Mouse (Mus musculus) left cerebral cortex, postnatal 10 days (tissue): ENCODE results near the gene Foxj3. TPM values are rescaled to one million over a fixed set of nuclear protein-coding genes. Genes with fewer than 3 reads are reported as not detected.

Experiments
- DNase-seq, 2 experiments: peaks; one replicate each; pipeline ENCODE4 v3.0.0; 2021 to 2022; ENCODE audit warnings: low spot score in 2 of 2, mixed read lengths in 1 of 2; ENCODE audit errors: extremely low spot score in 1 of 2
- intact Hi-C: fragments of 180-260 bp; cut with DNase I; formaldehyde crosslinking; loops from one replicate; pipeline ENCODE4 v1.15.1; 2025
- total RNA-seq, 2 experiments: library from RNA; stranded (reverse); gene quantifications; 2 replicates each; pipeline ENCODE4 v1.2.3; 2021

The Foxj3 gene
- total RNA-seq, 2 experiments from 2014 or later, result 59.6 to 73.9 TPM

DNA sequence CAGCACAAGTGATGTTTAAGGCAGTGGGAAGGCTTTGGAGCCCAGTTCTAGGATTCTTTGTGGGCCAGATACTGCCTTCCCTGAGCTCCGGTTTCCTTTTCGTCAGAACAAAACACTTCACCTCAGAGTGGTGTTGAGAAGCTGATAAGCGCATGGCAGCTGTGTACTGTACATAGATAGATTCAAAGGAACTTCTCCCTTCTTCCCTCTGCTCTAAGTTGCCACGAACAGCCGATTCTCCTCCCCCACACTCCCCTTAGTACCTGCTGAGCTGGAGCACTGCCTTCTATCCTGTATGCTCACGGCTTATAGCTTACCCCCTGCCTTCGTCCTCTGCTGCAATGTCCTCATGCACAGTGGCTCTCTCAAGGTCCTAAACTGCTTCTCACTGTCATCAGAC is 95.9 kb downstream of the Foxj3 start:
- intact Hi-C loops, result loop anchor here (5.0 to 10.0 kb wide), 2 partner anchors 500 to 732 kb away; no protein-coding TSS in a partner anchor
- no peak for DNase-seq

DNA sequence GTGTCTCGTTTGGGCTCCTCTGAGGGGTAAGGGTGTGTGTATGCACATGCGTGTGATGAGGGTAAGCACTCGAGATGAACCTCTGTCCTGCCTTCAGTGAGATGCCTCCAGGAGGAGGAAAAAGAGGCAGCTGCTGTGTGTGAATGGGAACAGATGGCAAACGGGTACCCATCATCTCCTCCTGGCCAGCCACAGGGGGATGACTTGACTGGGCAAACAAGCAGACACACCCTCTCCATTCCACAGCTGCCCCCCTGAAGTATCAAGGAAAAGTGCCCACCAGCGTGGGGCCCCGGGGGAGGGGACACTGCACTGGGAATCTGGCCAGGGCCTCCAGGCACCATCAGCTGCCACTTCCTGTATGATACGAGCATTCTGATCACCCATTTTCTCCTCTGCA is 96.5 kb downstream of the Foxj3 start:
- intact Hi-C loops, result loop anchor here (5.0 to 10.0 kb wide), 2 partner anchors 499 to 731 kb away; no protein-coding TSS in a partner anchor
- DNase-seq, result no peak

DNA sequence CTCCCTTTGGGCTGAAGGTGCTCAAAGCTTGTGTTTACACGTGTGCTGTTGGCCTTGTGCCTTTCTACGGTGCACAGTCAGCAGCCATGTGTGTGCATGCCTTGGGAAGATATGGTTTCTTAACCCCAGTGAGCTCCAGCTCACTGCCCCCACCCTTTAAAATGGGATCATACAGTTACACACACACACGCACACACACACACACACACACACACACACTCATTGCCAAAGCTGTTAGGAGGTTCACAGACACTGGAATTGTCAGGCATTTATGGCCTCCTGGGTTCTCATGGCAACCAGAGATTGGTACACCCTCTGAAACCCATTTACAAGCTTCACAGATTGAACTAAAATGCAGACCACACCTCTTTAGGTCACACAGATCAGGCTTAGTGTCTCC is 97.1 kb downstream of the Foxj3 start:
- no peak for DNase-seq
- intact Hi-C loops, result loop anchor here (5.0 to 10.0 kb wide), 2 partner anchors 498 to 731 kb away; no protein-coding TSS in a partner anchor

DNA sequence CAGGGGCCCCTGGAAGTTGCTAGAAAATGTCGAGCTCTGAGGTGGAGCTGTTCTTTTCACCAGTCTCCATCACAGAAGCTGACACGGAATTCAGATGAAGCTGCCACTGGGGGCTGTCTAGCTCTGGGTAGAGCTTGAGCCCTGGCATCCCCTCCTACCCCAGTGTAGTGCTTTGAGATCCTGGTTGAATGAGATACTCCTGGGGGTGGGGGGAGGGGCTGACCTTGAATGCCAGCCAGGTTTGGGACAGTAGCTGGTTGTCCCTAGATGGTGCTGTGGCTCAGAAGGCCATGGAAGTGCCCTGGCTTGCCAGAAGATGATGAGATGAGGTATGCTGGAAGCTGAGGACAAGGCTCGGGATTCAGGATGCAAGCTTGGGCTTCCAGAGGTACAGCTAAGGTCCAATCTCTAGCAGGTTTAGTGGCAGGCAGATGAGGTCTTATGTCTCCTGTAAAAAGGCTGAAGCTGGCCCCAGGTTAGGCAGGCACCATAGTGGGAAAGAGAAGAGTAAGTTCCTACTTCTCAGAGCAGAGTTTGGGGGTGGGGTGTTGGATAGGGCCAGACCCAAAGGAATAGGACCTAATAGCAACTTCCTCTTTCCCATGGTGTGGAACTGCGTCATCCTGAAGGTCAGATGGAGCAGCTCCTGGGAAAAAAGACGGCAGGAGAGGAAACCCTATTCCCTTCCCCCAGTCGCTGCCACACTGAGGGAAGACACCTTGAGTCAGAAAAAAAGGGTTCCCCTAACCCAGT is 98.3 kb downstream of the Foxj3 start:
- no peak for DNase-seq
- intact Hi-C loops, result loop anchor here (5.0 to 10.0 kb wide), 2 partner anchors 497 to 730 kb away; no protein-coding TSS in a partner anchor

DNA sequence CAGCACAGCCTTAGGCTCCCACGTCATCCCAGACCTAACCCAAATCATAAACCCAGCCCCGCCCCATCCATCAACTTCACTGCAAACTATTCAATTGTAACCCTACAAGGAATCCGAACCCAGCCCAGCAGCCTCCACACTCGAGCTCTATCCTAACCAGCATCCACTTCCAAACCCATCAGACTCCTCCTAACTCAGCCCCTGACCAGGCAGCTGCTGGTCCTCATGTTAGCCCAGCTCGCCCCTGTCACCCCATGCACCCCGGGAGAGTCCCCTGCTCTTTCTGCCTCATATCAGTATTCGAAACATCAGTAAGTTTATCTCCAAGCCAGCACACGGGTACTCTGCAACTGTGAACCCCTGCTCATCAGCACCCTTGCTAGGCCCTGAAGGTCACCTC is 98.9 kb downstream of the Foxj3 start:
- no peak for DNase-seq
- intact Hi-C loops, result loop anchor here (10.0 kb wide), 1 partner anchor 729 kb away; no protein-coding TSS in a partner anchor

DNA sequence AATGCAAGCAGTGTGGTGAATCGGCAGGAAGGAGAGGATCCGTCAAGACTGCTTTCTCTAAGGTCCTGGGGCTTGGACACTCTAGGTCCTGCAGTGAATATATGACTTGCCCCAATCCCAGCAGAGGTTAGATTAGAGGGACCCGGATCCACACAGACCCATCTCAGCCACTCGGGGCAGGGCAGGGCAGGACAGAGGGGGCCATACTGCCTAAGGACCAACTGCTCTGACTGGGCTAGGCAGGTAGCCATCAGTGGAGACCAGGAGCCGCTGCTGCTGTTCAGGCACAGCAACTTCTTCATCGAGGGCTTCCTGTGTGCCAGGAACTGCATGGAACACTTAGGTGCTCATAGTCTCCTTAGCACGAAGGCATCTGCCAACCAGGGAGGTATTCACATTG is 99.9 kb downstream of the Foxj3 start:
- intact Hi-C loops, result loop anchor here (10.0 kb wide), 1 partner anchor 728 kb away; no protein-coding TSS in a partner anchor
- no peak for DNase-seq

DNA sequence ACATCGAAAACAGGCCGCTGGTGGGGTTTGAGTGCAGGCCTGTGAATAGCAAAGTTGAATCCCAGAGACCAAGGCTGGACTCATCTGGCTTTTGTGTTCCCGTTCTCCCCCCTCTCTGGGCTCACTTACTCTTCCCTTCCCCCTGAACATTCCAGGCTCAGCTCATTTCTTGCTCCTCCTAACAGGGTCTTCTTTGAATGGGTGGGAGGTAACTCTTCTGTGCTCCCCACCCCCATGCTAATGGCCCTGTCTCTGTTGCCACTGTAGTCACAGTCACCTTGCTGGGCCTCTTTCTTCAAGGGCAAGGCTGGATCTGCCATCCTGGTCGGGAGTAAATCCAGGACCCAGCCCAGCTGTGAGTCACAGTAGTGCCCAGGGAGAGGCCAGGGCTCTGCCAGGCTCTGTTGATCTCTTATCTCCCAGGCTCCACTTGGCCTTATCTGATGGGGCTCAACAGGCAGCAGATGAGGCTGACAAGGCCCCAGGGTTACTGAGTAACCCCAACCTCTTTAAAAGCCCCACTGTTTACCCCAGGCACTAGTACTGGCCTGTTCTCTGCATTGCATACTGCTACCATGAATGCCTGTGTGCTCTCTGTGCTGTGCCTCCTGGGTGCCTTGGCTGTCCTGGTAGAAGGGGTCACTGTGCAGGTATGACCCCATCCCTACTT is 100.5 kb downstream of the Foxj3 start, which contains the start of gene Guca2a:
Gene Guca2a, plus strand, starts transcription at position 529 of the 670 bp plus-strand sequence.
- intact Hi-C loops, result loop anchor here (10.0 kb wide), 1 partner anchor 727 kb away; no protein-coding TSS in a partner anchor
- no peak for DNase-seq

DNA sequence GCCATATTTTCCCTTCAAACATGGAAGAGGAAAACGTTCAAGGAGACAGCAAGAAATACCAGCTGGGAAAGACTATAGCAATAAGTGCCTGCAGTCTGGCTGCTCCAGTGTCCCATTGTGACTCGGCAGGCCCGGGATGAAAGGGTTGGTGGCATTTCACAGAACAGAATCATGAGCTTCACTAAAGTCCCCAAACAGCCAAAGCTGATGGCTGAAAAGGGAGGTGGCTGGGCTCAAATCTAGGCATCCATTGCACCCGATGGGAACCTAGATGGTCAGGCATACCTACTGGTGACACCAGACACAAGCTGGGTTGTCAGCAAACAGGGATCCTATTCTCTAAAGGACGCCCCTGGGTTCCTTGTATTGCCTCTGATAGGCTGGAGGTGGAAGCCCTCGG is 101.1 kb downstream of the Foxj3 start:
- intact Hi-C loops, result loop anchor here (10.0 kb wide), 1 partner anchor 727 kb away; no protein-coding TSS in a partner anchor
- DNase-seq, result no peak

DNA sequence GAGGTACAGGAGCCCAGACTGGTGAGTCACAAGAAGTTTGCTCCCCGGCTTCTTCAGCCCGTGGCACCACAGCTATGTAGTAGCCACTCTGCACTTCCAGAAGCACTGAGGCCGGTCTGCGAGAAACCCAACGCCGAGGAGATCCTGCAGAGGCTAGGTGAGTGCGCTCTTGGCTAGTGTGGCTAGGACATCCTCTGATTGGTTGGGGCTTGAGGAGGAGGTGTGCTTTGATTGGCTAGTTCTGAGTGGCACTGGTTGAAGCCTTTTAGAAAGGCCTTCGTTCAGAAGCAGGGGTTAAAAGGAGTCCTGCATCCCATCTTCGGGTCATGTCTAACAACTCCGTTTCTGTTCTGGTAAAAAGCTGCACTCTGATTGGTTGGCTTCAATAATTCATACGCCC is 101.9 kb downstream of the Foxj3 start:
- intact Hi-C loops, result loop anchor here (10.0 kb wide), 1 partner anchor 726 kb away; no protein-coding TSS in a partner anchor
- DNase-seq, result no peak

DNA sequence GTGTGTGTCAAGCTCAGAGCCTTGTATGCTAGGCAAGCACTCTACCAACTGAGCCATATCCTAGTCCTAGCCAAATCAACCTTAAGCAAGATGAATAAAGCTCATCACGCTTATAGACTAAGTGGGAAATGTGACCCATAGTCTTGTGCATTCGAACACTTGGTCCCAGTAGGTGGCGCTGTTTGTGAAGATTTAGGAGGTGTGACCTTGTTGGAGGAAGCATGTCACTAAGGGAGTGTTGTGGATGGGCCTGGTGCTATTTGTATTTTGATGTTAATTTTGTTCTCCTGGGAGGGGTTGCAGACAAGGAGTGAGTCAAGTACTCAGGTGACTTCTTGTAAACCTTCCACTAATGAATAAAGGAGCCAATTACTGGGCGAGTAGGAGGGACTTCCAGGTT is 105.9 kb downstream of the Foxj3 start:
- no peak for DNase-seq
- intact Hi-C loops, result no loop called here

DNA sequence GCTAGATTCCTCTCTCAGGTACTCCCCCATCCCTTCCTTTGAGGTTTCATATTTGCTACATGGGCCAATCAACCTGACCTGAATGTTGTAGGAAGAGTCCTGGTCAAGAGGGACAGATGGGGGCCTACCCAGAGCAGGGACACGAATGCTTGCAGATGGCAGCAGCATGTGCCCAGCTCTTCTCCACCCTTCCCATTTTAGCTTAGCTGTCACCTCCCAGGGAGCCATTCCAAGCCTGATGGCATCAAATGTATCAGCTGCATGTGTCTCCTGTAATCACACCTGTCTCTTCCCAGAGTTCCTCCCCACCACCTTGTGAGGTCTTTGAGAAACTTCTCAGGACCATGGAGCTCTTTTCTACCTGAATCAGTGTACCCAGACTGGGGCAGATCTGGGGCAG is 120.2 kb downstream of the Foxj3 start:
- intact Hi-C loops, result no loop called here
- no peak for DNase-seq

DNA sequence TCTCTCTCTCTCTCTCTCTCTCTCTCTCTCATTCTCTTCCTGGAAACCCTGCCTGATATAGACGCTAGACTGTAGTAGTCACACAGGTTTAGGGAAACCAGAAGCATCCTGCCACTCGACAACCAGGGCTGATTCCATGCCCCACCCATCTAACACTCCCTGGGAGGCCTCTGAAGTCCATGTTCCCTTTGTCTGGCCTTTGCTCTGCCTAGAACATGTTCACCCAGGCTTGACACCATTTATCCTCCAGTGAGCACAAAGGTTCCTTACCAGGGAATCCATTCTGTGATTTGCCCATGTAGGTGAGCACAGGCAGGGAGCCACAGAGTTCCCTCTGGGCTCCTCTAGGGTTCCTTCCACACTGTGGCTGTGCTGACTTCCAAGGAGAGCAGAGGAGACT is 121.4 kb downstream of the Foxj3 start:
- DNase-seq, result no peak
- intact Hi-C loops, result no loop called here

DNA sequence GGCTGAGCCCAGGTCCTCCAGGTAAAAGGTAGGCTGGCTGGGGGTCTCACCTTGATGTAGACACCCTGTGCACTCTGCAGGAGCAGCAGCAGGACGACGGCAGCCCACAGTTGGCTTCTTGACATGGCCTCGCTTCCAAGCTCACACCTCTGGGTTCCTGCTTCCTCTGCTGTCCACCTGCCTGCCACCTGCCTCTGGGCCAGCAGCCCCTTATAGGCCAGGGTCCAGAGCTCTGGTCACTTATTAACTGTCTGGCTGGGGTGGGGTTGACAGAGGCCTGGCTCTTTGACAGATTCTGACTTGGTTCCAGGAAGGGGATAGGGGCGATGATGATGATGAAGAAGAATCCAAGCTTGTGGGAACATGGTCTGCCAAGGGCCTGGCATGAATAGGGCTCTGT is 121.9 kb downstream of the Foxj3 start, which contains the start of gene Guca2b:
Gene Guca2b, minus strand, starts transcription at position 224 of the 400 bp plus-strand sequence.
- DNase-seq, result no peak
- intact Hi-C loops, result no loop called here

DNA sequence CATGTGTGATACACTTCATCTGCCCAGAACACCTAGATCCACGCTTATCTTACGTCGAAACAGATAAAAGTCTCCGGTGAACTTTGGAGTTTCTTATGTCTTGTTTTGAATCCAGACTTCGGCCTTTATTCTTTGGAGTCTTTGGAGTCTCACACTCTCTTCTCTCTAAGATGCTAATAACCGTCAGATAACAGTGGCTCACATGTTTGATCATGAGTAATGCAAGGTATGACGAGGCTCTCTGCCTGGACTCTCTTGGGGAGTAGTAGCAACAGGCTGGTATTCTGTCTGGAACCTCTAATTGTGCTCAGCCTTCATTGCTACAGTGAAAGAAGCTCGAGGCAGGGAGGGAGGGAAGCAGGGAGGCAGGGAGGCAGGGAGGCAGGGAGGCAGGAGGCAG is 123.2 kb downstream of the Foxj3 start:
- no peak for DNase-seq
- intact Hi-C loops, result no loop called here

DNA sequence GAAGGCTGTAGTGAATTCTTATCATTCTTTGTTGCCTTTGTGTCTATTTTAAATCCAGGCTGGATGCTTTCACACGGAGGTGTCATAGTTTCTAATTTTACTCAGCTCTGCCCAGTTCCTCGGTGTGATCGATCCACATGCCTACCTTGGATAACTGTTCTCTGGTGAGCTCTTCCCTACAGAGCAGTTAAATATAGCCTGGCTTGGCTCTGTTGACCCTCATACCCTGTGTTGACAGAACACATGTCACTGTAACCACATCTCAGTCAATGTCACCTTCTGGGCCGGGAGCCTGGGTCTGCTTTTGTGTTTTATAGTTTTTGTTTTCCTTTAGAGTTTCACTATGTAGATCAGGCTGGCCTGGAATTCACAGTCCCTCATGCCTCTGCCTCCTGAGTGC is 125.3 kb downstream of the Foxj3 start:
- DNase-seq, result no peak
- intact Hi-C loops, result no loop called here

DNA sequence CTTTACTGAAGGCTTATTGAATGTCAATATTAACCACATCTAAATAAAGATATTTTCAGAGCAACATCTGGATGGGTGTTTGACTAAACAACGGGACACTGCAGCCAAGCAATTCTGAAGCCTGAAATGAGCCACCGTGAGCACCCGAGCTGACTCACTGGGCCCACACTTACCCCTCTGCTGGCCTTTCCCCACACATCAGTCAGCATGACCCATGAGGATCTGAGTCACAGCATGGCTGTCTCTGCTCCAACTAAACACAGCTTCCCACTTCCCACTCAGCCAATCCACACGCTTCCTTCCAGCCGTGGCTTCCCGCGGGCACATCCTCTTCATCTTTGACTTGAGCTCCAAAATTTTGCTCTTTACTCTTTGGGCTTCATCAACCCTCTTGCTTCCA is 126.2 kb downstream of the Foxj3 start:
- no peak for DNase-seq
- intact Hi-C loops, result no loop called here

DNA sequence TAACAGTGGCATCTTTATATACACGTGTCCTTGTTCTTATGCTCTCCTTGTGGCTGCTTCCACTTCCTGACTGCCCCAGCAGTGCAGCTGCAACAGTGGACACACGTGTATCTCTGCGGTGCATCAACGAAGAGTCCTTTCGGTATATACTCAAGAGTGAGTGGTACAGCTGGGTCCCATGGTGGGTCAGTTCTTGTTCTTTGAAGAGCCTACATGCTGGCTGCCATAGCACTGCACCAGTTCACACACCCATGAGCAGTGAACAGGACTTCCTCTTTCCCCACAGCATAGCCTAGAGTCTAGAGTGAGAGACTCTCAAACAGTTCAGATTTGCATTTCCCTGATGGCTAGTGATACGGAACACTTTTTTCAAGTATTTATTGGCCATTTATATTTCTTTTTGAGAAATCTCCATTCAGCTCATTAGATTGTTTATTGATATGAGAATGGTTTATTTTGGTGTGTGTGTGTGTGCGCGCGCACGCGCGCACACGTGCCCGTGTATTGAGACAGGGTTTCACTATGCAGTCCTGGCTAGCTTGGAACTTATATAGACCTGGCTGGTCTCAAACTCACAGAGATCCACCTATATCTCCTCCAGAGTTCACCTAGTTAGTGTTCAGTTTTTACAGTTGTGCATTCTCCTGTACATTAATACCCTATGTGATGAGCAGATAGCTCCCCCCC is 126.7 kb downstream of the Foxj3 start:
- no peak for DNase-seq
- intact Hi-C loops, result no loop called here

DNA sequence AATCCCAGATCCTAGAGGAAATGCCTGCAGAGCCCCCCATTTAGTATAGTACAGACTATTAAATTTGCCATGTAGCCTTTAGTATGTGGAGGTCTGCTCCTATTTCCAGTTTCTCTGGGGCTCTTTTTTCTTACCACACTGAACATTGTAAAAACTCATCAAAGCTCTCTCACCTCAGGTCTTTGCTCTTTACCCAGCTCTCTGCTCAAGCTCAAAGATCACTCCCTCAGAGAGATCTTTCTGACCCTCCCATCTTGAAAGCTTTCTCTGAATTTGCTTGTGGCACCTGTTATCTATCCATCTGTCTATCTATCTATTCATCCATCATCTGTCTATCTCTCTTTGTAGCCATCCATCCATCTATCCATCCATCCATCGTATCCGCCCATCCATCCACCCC is 128.4 kb downstream of the Foxj3 start:
- DNase-seq, result no peak
- intact Hi-C loops, result loop anchor here (5.0 kb wide), 1 partner anchor 418 kb away; no protein-coding TSS in a partner anchor

DNA sequence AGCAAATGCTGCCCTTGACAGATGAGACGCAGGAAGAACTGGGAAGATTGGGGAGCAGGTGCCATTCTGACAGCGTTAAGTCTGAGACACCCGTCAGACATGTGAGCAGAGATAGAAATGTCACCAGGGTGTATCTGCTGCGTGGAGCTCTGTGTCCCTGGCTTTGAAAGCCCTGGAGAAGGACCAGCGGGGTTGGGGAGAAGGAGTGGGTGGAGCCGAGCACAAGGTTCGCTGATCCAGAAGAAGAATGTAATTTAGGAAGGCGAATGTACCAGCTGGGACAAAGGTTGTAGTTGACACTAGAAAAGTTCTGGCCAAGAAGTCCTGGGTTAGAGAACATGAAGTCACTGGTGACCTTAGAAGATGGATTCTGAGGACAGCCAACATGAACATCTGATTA is 129.3 kb downstream of the Foxj3 start:
- intact Hi-C loops, result loop anchor here (5.0 kb wide), 1 partner anchor 419 kb away; no protein-coding TSS in a partner anchor
- no peak for DNase-seq
